Mouse (Mus musculus) c-Kit-positive CD71-negative TER-119-negative erythroid progenitor cells, embryonic 14.5 days (primary cell): ENCODE measurements around the gene Ttc7b.

Experiments
- DNase-seq: peaks from one replicate; pipeline ENCODE4 v3.0.0-alpha.2; 2013; ENCODE audit warnings: low read depth

Gene Ttc7b

GRCm38 (mm10) chr12:100486232-100486631 lies 34.4 kb downstream of the Ttc7b start:
- DNase-seq = no peak

GRCm38 (mm10) chr12:100483054-100483453 lies 37.6 kb downstream of the Ttc7b start:
- DNase-seq = no peak

- DNase-seq = no peak
Observed at GRCm38 (mm10) chr12:100482255-100482654, 38.4 kb downstream of the Ttc7b start.

- no peak for DNase-seq
Observed at GRCm38 (mm10) chr12:100481443-100482026, 39.1 kb downstream of the Ttc7b start.

GRCm38 (mm10) chr12:100480642-100481442 lies 39.8 kb downstream of the Ttc7b start:
- DNase-seq = no peak

GRCm38 (mm10) chr12:100479892-100480621 lies 40.6 kb downstream of the Ttc7b start:
- peak; percentile 51 for DNase-seq

GRCm38 (mm10) chr12:100479270-100479869 lies 41.3 kb downstream of the Ttc7b start:
- no peak for DNase-seq

- DNase-seq = no peak
Observed at GRCm38 (mm10) chr12:100478615-100479014, 42.0 kb downstream of the Ttc7b start.

GRCm38 (mm10) chr12:100478151-100478550 lies 42.5 kb downstream of the Ttc7b start:
- DNase-seq = no peak

- DNase-seq = no peak
Observed at GRCm38 (mm10) chr12:100477474-100477873, 43.2 kb downstream of the Ttc7b start.

GRCm38 (mm10) chr12:100476351-100476750 lies 44.3 kb downstream of the Ttc7b start:
- no peak for DNase-seq

- DNase-seq = no peak
Observed at GRCm38 (mm10) chr12:100475489-100475888, 45.1 kb downstream of the Ttc7b start.

- DNase-seq = no peak
Observed at GRCm38 (mm10) chr12:100474661-100475321, 45.8 kb downstream of the Ttc7b start.

- no peak for DNase-seq
Observed at GRCm38 (mm10) chr12:100470295-100470694, 50.3 kb downstream of the Ttc7b start.

GRCm38 (mm10) chr12:100469503-100470293 lies 50.9 kb downstream of the Ttc7b start:
- no peak for DNase-seq

- DNase-seq = no peak
Observed at GRCm38 (mm10) chr12:100465101-100465715, 55.4 kb downstream of the Ttc7b start.

GRCm38 (mm10) chr12:100457701-100458100 lies 62.9 kb downstream of the Ttc7b start:
- no peak for DNase-seq

GRCm38 (mm10) chr12:100456257-100456975 lies 64.2 kb downstream of the Ttc7b start:
- DNase-seq = no peak

GRCm38 (mm10) chr12:100455453-100455852 lies 65.2 kb downstream of the Ttc7b start:
- no peak for DNase-seq

GRCm38 (mm10) chr12:100447701-100448277 lies 72.8 kb downstream of the Ttc7b start:
- no peak for DNase-seq
